ENCODE assay signal across 20 mouse cellular contexts in the genomic region with DNA sequence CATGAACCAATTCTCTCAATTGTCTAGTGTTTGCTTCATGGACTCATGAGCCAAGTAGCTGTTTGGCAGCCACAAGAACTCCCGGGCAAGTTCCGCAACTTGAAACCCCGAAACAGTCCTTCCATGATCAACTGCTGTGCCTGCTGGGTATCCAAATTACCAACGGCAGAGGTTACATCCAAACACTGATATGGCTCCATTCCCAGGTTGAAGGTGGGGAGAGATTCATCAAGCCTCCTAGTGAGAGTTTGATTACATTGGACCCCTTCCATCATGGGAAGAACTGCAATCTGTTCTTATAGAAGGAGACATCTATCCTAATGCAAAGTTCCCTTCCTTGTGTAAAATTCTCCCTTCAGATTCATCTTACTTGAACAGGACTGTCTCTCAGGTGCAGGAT.
DNase-seq lines count a peak whose midpoint lies in the region; ATAC-seq and TF ChIP-seq lines count a peak whose summit lies in the region.
"Had no signal": no experiment of that assay in that cellular context is flagged by ENCODE, and none has a peak within 500 bp of the region (broad histone marks: within the 10 kb centered on the region; RNA-seq: fewer than 3 reads in every experiment).

No protein-coding gene starts in this region.

- H3K27me3 ChIP-seq in forebrain, postnatal 0 days (ENCODE audit: insufficient read depth, low read length) = no peaks in the 10 kb centered on the region
- H3K27me3 ChIP-seq in forebrain, embryonic 11.5 days (ENCODE audit: control insufficient read depth, insufficient read depth, low read length) = no peaks in the 10 kb centered on the region
- H3K27me3 ChIP-seq: limb, embryonic 13.5 days had no signal

- peak; percentile 31 for DNase-seq in forebrain, postnatal 0 days
- DNase-seq in forebrain, embryonic 11.5 days (ENCODE audit: low spot score) = no peak
- DNase-seq in brain, adult 2 months (ENCODE audit: low read depth, low spot score) = peak; percentile 95
- DNase-seq in cerebellum, adult 11-12 months = peak; percentile 92
- peak; percentile 90 to 93 for DNase-seq in cerebellum, postnatal 10 days
- no peak for DNase-seq in gastrocnemius, adult 8-10 months (ENCODE audit: low spot score in 2 of 2)
- DNase-seq in thymus, adult 18-20 months = no peak
- DNase-seq: adrenal gland, postnatal 14 days; gastrocnemius, adult 2 months; layer of hippocampus, adult 9-11 months; lung, embryonic 14.5 days; right cerebral cortex, postnatal 14 days had no signal

- no peaks in the 10 kb centered on the region for H3K9me3 ChIP-seq in forebrain, postnatal 0 days (ENCODE audit: low read length)
- no peaks in the 10 kb centered on the region for H3K9me3 ChIP-seq in forebrain, embryonic 11.5 days (ENCODE audit: control insufficient read depth, low read length)
- H3K9me3 ChIP-seq: heart, embryonic 10.5 days; limb, embryonic 13.5 days; midbrain, embryonic 12.5 days had no signal

- no peak overlapping the region for H3K4me3 ChIP-seq in forebrain, postnatal 0 days (ENCODE audit: low read depth, low read length)
- no peak overlapping the region for H3K4me3 ChIP-seq in forebrain, embryonic 11.5 days (ENCODE audit: low read depth, low read length)
- H3K4me3 ChIP-seq: gastrocnemius, adult 2 months; heart, embryonic 10.5 days; limb, embryonic 13.5 days; midbrain, embryonic 12.5 days had no signal

- no peak overlapping the region for H3K4me2 ChIP-seq in forebrain, postnatal 0 days (ENCODE audit: low read depth)
- no peak overlapping the region for H3K4me2 ChIP-seq in forebrain, embryonic 11.5 days (ENCODE audit: low read depth, low read length, severe bottlenecking)
- H3K4me2 ChIP-seq: limb, embryonic 13.5 days; lung, embryonic 14.5 days; midbrain, embryonic 12.5 days had no signal

- H3K4me1 ChIP-seq in forebrain, postnatal 0 days (ENCODE audit: insufficient read depth) = no peaks in the 10 kb centered on the region
- no peaks in the 10 kb centered on the region for H3K4me1 ChIP-seq in forebrain, embryonic 11.5 days (replicated peaks; ENCODE audit: control insufficient read depth, insufficient read depth, low read length)
- H3K4me1 ChIP-seq: heart, embryonic 10.5 days; limb, embryonic 13.5 days had no signal

- ATAC-seq in forebrain, postnatal 0 days = no peak
- no peak for ATAC-seq in forebrain, embryonic 11.5 days (replicated peaks; ENCODE audit: low FRiP score)
- ATAC-seq: CD4-positive, CD25-positive, alpha-beta regulatory T cell, adult 4 months; hindbrain, embryonic 16.5 days; intestine, embryonic 16.5 days had no signal

- no peak overlapping the region for H3K9ac ChIP-seq in forebrain, postnatal 0 days
- no peak overlapping the region for H3K9ac ChIP-seq in forebrain, embryonic 11.5 days (ENCODE audit: low read length)
- H3K9ac ChIP-seq: limb, embryonic 13.5 days; liver, embryonic 14.5 days; lung, embryonic 14.5 days; midbrain, embryonic 12.5 days had no signal

- H3K36me3 ChIP-seq in forebrain, postnatal 0 days (ENCODE audit: insufficient read depth) = no peaks in the 10 kb centered on the region
- H3K36me3 ChIP-seq in forebrain, embryonic 11.5 days (ENCODE audit: control insufficient read depth, insufficient read depth, low read length) = no peaks in the 10 kb centered on the region
- H3K36me3 ChIP-seq: heart, embryonic 10.5 days; limb, embryonic 13.5 days; midbrain, embryonic 12.5 days had no signal

- no peak overlapping the region for H3K27ac ChIP-seq in forebrain, postnatal 0 days (ENCODE audit: low read depth, low read length)
- no peak overlapping the region for H3K27ac ChIP-seq in forebrain, embryonic 11.5 days (ENCODE audit: low read depth, low read length)
- H3K27ac ChIP-seq: gastrocnemius, adult 2 months; heart, embryonic 10.5 days; limb, embryonic 13.5 days; liver, embryonic 14.5 days; midbrain, embryonic 12.5 days; stomach, postnatal 0 days had no signal

- 68% methylated on average over 4 of the region's 4 CpGs for WGBS in forebrain, postnatal 0 days
- 93% methylated on average over 4 of the region's 4 CpGs for WGBS in forebrain, embryonic 11.5 days

- TF ChIP-seq CTCF in forebrain, postnatal 0 days (IDR thresholded peaks at IDR 0.05; ENCODE audit: low read depth) = no peak

Comparison
In these comparisons a context has a peak if more than half of its experiments do, and no peak if none do; other contexts are left out.
1. DNase-seq: peak in forebrain, postnatal 0 days (single experiment), brain, adult 2 months (single experiment), cerebellum, adult 11-12 months (single experiment) and cerebellum, postnatal 10 days (2 of 2); none in forebrain, embryonic 11.5 days (single experiment), gastrocnemius, adult 8-10 months (0 of 2) and thymus, adult 18-20 months (0 of 2).